22 mouse cellular contexts compared by ENCODE assay signal in genomic region chr14:117061078-117061477, GRCm38 (mm10).
DNase-seq lines count a peak whose midpoint lies in the region; ATAC-seq and TF ChIP-seq lines count a peak whose summit lies in the region.
"Had no signal": no experiment of that assay in that cellular context is flagged by ENCODE, and none has a peak within 500 bp of the region (broad histone marks: within the 10 kb centered on the region; RNA-seq: fewer than 3 reads in every experiment).

No protein-coding gene starts in this region.

- whole genome bisulfite sequencing in hindbrain, embryonic 13.5 days: 28% methylated on average over 2 of the region's 2 CpGs
- WGBS in hindbrain, embryonic 14.5 days: 22% methylated on average over 2 of the region's 2 CpGs
- 33% methylated on average over 2 of the region's 2 CpGs for WGBS in kidney, postnatal 0 days

- TF ChIP-seq CTCF in kidney, postnatal 0 days (IDR thresholded peaks at IDR 0.05; ENCODE audit: low read depth): no peak

- no peak overlapping the region for H3K4me3 ChIP-seq in hindbrain, embryonic 13.5 days
- H3K4me3 ChIP-seq in hindbrain, embryonic 14.5 days (replicated peaks; ENCODE audit: low read length): no peak overlapping the region
- no peak overlapping the region for H3K4me3 ChIP-seq in kidney, postnatal 0 days (replicated peaks; ENCODE audit: low read depth, low read length)
- H3K4me3 ChIP-seq: embryonic facial prominence, embryonic 13.5 days; forebrain, embryonic 15.5 days; heart, embryonic 15.5 days had no signal

- no peaks in the 10 kb centered on the region for H3K9me3 ChIP-seq in hindbrain, embryonic 13.5 days
- H3K9me3 ChIP-seq in hindbrain, embryonic 14.5 days (ENCODE audit: control insufficient read depth, low read length): no peaks in the 10 kb centered on the region
- H3K9me3 ChIP-seq in kidney, postnatal 0 days (replicated peaks; ENCODE audit: low read length): no peaks in the 10 kb centered on the region
- H3K9me3 ChIP-seq: embryonic facial prominence, embryonic 13.5 days; forebrain, embryonic 15.5 days; heart, embryonic 15.5 days had no signal

- H3K4me2 ChIP-seq in hindbrain, embryonic 13.5 days: no peak overlapping the region
- no peak overlapping the region for H3K4me2 ChIP-seq in hindbrain, embryonic 14.5 days (replicated peaks)
- no peak overlapping the region for H3K4me2 ChIP-seq in kidney, postnatal 0 days (ENCODE audit: low read length)
- H3K4me2 ChIP-seq: embryonic facial prominence, embryonic 13.5 days; forebrain, embryonic 15.5 days; heart, embryonic 11.5 days; heart, embryonic 15.5 days had no signal

- H3K27ac ChIP-seq in hindbrain, embryonic 13.5 days: no peak overlapping the region
- H3K27ac ChIP-seq in hindbrain, embryonic 14.5 days: no peak overlapping the region
- H3K27ac ChIP-seq in kidney, postnatal 0 days: no peak overlapping the region
- H3K27ac ChIP-seq: embryonic facial prominence, embryonic 13.5 days; forebrain, embryonic 15.5 days; heart, embryonic 15.5 days had no signal

- no peak overlapping the region for H3K9ac ChIP-seq in hindbrain, embryonic 13.5 days
- H3K9ac ChIP-seq in hindbrain, embryonic 14.5 days: no peak overlapping the region
- H3K9ac ChIP-seq in kidney, postnatal 0 days (ENCODE audit: low read depth, low read length): no peak overlapping the region
- H3K9ac ChIP-seq: embryonic facial prominence, embryonic 13.5 days; forebrain, embryonic 15.5 days; heart, embryonic 15.5 days had no signal

- peaks cover 12% of the 10 kb centered on the region; the same call in 1 of the 2 replicates for H3K4me1 ChIP-seq in hindbrain, embryonic 13.5 days (replicated peaks)
- H3K4me1 ChIP-seq in hindbrain, embryonic 14.5 days (replicated peaks; ENCODE audit: control insufficient read depth, insufficient read depth, low read length): no peaks in the 10 kb centered on the region
- no peaks in the 10 kb centered on the region for H3K4me1 ChIP-seq in kidney, postnatal 0 days (replicated peaks; ENCODE audit: insufficient read depth, low read length)
- H3K4me1 ChIP-seq: embryonic facial prominence, embryonic 13.5 days; forebrain, embryonic 15.5 days; heart, embryonic 15.5 days had no signal

- ATAC-seq in hindbrain, embryonic 13.5 days (ENCODE audit: low FRiP score): peak; percentile 21; the same call in 1 of the 2 replicates
- no peak for ATAC-seq in hindbrain, embryonic 14.5 days (ENCODE audit: low FRiP score)
- 0 out of 2 replicates have a peak, but pooled peaks have one; percentile 33 for ATAC-seq in kidney, postnatal 0 days (replicated peaks; ENCODE audit: low FRiP score, low read depth)
- ATAC-seq in erythroblast, adult 5-6 weeks (replicated peaks; ENCODE audit: low FRiP score, poor library complexity, severe bottlenecking): no peak
- ATAC-seq: activated CD4-positive, CD25-positive, alpha-beta regulatory T cell, adult 4 months; forebrain, embryonic 15.5 days; inflammation-experienced regulatory T-cells, adult 6 months had no signal

- H3K27me3 ChIP-seq in hindbrain, embryonic 13.5 days: no peaks in the 10 kb centered on the region
- H3K27me3 ChIP-seq in hindbrain, embryonic 14.5 days (ENCODE audit: control insufficient read depth, insufficient read depth, low read length): no peaks in the 10 kb centered on the region
- no peaks in the 10 kb centered on the region for H3K27me3 ChIP-seq in kidney, postnatal 0 days (ENCODE audit: insufficient read depth, low read length)
- H3K27me3 ChIP-seq: embryonic facial prominence, embryonic 13.5 days; forebrain, embryonic 15.5 days; heart, embryonic 15.5 days had no signal

- H3K36me3 ChIP-seq in hindbrain, embryonic 13.5 days: no peaks in the 10 kb centered on the region
- H3K36me3 ChIP-seq in hindbrain, embryonic 14.5 days (replicated peaks; ENCODE audit: control insufficient read depth, insufficient read depth): no peaks in the 10 kb centered on the region
- no peaks in the 10 kb centered on the region for H3K36me3 ChIP-seq in kidney, postnatal 0 days (ENCODE audit: insufficient read depth, low read length)
- H3K36me3 ChIP-seq: embryonic facial prominence, embryonic 13.5 days; forebrain, embryonic 15.5 days; heart, embryonic 15.5 days had no signal

- no peak for DNase-seq in hindbrain, embryonic 14.5 days (ENCODE audit: low spot score)
- DNase-seq in kidney, postnatal 0 days (ENCODE audit: low spot score): peak; percentile 12
- DNase-seq in kidney, postnatal 14 days: no peak
- peak; percentile 8 for DNase-seq in MN1 (ENCODE audit: low spot score)
- peak; percentile 20 for DNase-seq in Muller cell, postnatal 12 days (ENCODE audit: inconsistent ontology term)
- DNase-seq in adrenal gland, adult (ENCODE audit: inconsistent age in 2 of 2, low spot score in 1 of 2): no peak
- DNase-seq: adrenal gland, adult 2 months; adrenal gland, postnatal 25 days; cerebellum, adult 18-20 months; cerebellum, adult 9-11 months; cerebellum, postnatal 36 days; gastrocnemius, postnatal 10 days; heart, adult 18-20 months; heart, postnatal 14 days had no signal

Comparison
In these comparisons a context has a peak if more than half of its experiments do, and no peak if none do; other contexts are left out.
1. ATAC-seq: peak in hindbrain, embryonic 13.5 days (single experiment) and kidney, postnatal 0 days (single experiment); none in hindbrain, embryonic 14.5 days (single experiment) and erythroblast, adult 5-6 weeks (single experiment).
2. DNase-seq: peak in kidney, postnatal 0 days (single experiment), MN1 (single experiment) and Muller cell, postnatal 12 days (single experiment); none in hindbrain, embryonic 14.5 days (single experiment), kidney, postnatal 14 days (single experiment) and adrenal gland, adult (0 of 2).